Mouse (Mus musculus) ES-Bruce4 (cell line): Measurements from ENCODE around the gene Tspoap1. TPM values are rescaled to one million over a fixed set of nuclear protein-coding genes. Genes with fewer than 3 reads are reported as not detected.

Source experiments
- H3K27ac ChIP-seq: 2 replicates; pipeline ENCODE4 v1.5.1; 2012; ENCODE audit warnings: low read length, inconsistent platforms; ENCODE audit not compliant: insufficient read depth
- H3K27me3 ChIP-seq: 2 replicates; pipeline ENCODE4 v1.6.1; 2012; ENCODE audit warnings: mild to moderate bottlenecking, low read length, inconsistent platforms; ENCODE audit not compliant: control insufficient read depth, poor library complexity, insufficient read depth, severe bottlenecking
- H3K36me3 ChIP-seq: 2 replicates; pipeline ENCODE4 v1.6.1; 2012; ENCODE audit warnings: inconsistent platforms, mild to moderate bottlenecking, low read length, moderate library complexity; ENCODE audit not compliant: control insufficient read depth, poor library complexity, insufficient read depth, severe bottlenecking
- H3K4me1 ChIP-seq: one replicate; pipeline ENCODE4 v1.8.1; 2011; ENCODE audit warnings: low read length; ENCODE audit not compliant: control insufficient read depth, insufficient read depth
- H3K4me3 ChIP-seq: 2 replicates; pipeline ENCODE4 v1.5.1; 2011; ENCODE audit warnings: low read depth, mild to moderate bottlenecking, low read length
- H3K9ac ChIP-seq: 2 replicates; pipeline ENCODE4 v1.6.1; 2012; ENCODE audit warnings: low read depth, mild to moderate bottlenecking, inconsistent platforms; ENCODE audit not compliant: poor library complexity, severe bottlenecking
- H3K9me3 ChIP-seq: replicated peaks from 2 replicates; pipeline ENCODE4 v1.6.1; 2012; ENCODE audit warnings: mild to moderate bottlenecking, low read length, inconsistent platforms; ENCODE audit not compliant: control insufficient read depth, poor library complexity, insufficient read depth, severe bottlenecking
- CTCF ChIP-seq: IDR thresholded peaks from one replicate; pipeline ENCODE4 v1.8.1; 2011; ENCODE audit warnings: low read depth, low read length
- EP300 ChIP-seq: IDR thresholded peaks from 2 replicates; pipeline ENCODE4 v1.6.1; 2011; ENCODE audit warnings: low read depth, low read length; ENCODE audit not compliant: insufficient read depth
- POLR2A ChIP-seq: IDR thresholded peaks from one replicate; pipeline ENCODE4 v1.8.1; 2011; ENCODE audit warnings: low read length; ENCODE audit not compliant: insufficient read depth
- polyA plus RNA-seq: library from polyadenylated mRNA; stranded (reverse); fragments of >200 nt; gene quantifications from 2 replicates; pipeline ENCODE4 v1.2.4, GENCODE M21; 2011; ENCODE audit warnings: low read depth; ENCODE audit not compliant: missing spikeins, insufficient read depth, insufficient read length

Gene Tspoap1
- polyA plus RNA-seq, 1 experiment = 3.2 TPM

DNA sequence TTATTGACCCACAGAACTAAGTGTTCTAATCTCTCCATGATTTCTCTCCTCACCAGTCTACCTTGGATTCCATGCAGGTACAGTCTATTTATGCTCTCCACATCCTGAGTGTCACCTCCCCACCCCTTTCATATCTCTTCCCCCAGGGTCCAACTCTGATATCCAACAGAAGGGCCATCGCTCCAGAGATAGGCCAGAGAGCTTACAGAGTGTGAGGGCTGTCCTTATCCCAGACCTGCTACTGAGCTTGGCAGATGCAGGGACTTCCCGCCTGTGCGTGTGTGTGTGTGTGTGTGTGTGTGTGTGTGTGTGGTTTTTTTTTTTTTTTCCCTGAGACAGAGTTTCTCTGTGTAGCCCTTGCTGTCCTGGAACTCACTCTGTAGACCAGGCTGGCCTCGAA, 8.4 kb downstream of the Tspoap1 start:
- H3K4me3 ChIP-seq = no peak overlapping the region
- H3K27ac ChIP-seq = no peak overlapping the region
- no peaks in the 10 kb centered on the region for H3K9me3 ChIP-seq
- no peak overlapping the region for H3K9ac ChIP-seq
- TF ChIP-seq CTCF (no peak), EP300 (no peak), POLR2A (no peak)
- peaks cover 5% of the 10 kb centered on the region; the same call in 1 of the 2 replicates for H3K27me3 ChIP-seq
- no peaks in the 10 kb centered on the region for H3K4me1 ChIP-seq
- no peaks in the 10 kb centered on the region for H3K36me3 ChIP-seq

DNA sequence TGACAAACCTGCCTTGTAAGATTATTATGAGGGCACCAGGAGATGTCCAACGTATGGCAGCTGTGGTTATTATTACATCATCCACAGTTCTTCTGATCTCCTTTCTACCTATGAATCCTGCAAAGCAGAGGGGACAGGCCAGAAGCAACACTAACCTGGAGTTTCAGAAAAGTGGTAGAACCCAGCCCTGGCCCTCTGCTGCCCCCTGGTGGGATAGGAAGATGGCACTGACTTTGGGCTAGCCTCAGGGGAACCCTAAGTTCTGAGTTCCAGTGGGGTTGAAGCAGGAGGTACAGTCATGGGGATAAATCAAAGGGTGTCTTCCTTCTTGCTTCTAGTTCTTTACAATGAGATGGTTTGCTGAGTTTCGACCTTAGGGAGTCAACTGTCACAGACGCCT, 10.6 kb downstream of the Tspoap1 start:
- Histone ChIP-seq H3K36me3 (no peaks in the 10 kb centered on the region), H3K4me1 (no peaks in the 10 kb centered on the region), H3K9ac (no peak overlapping the region), H3K9me3 (no peaks in the 10 kb centered on the region), H3K27ac (no peak overlapping the region), H3K4me3 (no peak overlapping the region), H3K27me3 (no peaks in the 10 kb centered on the region)
- TF ChIP-seq EP300 = no peak
- peak; percentile 88 for TF ChIP-seq CTCF

DNA sequence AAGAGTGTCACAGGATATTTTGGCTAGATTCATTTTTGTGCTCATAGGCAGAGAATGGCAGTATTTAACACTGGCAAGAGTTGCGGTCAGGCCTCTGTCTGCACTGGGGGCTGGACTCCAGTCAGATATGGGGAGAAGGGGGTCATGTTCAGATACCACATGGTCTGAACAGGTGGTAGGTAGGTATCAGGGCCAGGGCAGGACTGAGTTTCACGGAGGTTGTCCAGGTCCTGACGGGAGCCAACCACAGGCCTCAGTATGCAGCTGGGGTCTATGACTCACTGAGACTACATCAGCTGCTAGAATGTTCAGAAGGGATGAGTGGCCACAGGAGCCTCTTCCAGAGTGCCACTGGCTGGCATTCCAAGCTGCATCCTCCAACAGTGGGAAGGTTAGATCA, 12.0 kb downstream of the Tspoap1 start:
- TF ChIP-seq CTCF = no peak
- TF ChIP-seq POLR2A = no peak
- no peak for TF ChIP-seq EP300
- Histone ChIP-seq H3K9me3 (no peaks in the 10 kb centered on the region), H3K4me3 (no peak overlapping the region), H3K9ac (no peak overlapping the region), H3K27me3 (no peaks in the 10 kb centered on the region), H3K4me1 (no peaks in the 10 kb centered on the region), H3K36me3 (no peaks in the 10 kb centered on the region), H3K27ac (no peak overlapping the region)

DNA sequence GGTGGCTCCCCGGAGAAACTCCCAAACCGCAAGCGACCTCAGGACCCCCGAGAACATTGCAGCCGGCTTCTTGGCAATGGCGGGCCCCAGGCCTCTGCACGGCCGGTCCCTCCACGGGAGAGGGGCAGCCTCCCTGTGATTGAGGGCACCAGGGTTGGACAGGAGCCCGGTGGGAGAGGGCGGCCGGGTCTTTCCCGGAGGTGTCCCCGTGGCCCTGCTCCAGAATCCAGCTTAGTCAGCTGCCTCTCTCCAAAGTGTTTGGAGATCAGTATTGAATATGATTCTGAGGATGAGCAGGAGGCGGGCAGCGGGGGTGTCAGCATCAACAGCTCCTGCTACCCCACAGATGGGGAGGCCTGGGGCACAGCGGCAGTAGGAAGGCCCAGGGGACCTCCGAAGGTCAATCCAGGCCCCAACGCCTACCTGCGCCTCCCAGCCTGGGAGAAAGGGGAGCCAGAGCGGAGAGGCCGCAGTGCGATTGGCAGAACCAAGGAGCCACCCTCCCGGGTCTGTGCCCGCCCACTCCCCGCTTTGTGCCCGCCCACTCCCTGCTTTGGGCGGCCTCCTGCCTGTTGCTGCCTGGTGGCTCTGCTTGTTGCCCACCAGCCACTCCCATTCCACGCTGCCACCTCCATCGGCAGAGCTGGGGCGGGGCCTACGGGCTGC, 17.9 kb downstream of the Tspoap1 start:
- Histone ChIP-seq H3K4me1 (no peaks in the 10 kb centered on the region), H3K4me3 (peak overlapping the region; percentile 53), H3K9me3 (no peaks in the 10 kb centered on the region), H3K9ac (peak overlapping the region; percentile 54), H3K27ac (no peak overlapping the region), H3K36me3 (no peaks in the 10 kb centered on the region), H3K27me3 (no peaks in the 10 kb centered on the region)
- TF ChIP-seq POLR2A (no peak), EP300 (no peak), CTCF (no peak)

DNA sequence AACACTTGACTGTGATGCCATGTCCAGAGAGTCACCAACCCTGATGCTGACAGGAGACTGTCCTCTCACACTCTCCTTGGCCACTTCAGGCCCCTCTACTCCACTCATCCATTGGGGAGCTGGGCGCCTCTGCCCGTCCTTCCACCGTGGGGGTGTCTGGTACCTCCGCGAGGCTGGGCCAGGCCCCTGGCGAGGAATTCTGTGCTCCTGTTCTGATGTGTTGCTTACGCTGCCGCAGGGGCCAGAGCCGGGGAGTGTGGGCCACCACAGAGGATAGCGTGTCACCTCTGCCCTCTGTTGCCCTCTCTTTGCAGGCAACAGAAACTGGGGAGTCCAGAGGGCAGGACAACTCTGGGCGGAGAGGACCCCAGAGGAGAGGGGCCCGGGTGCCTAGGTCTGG, 18.6 kb downstream of the Tspoap1 start:
- Histone ChIP-seq H3K4me3 (peak overlapping the region; percentile 53), H3K27ac (no peak overlapping the region)

DNA sequence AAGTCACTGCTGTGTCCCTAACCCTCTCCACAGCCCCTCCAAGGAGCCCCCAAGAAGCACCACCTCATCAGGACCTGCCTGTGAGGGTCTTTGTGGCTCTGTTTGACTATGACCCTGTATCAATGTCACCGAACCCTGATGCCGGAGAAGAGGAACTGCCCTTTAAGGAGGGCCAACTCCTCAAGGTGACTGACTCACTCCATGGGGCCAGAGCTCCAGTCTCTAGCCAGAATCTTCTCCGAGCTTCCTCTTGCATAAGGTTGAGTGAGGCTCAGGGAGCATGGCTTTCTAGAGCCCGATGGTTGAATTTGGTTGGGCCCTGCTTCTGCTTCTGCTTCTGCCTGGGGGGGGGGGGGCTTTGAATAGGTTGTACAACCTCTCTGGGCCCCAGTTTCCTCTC, 19.1 kb downstream of the Tspoap1 start:
- H3K27me3 ChIP-seq = no peaks in the 10 kb centered on the region

More for the DNA sequence above, 18.6 kb downstream of the Tspoap1 start:
- Histone ChIP-seq H3K4me1 (no peaks in the 10 kb centered on the region), H3K9ac (peak overlapping the region; percentile 14; the same call in 1 of the 2 replicates), H3K27me3 (no peaks in the 10 kb centered on the region), H3K36me3 (no peaks in the 10 kb centered on the region), H3K9me3 (no peaks in the 10 kb centered on the region)
- TF ChIP-seq EP300 = no peak
- TF ChIP-seq CTCF = no peak

More for the DNA sequence above, 19.1 kb downstream of the Tspoap1 start:
- Histone ChIP-seq H3K4me3 (no peak overlapping the region), H3K27ac (no peak overlapping the region), H3K9me3 (no peaks in the 10 kb centered on the region), H3K9ac (0 out of 2 replicates have a peak overlapping the region, but pooled peaks have one; percentile 14), H3K4me1 (no peaks in the 10 kb centered on the region), H3K36me3 (no peaks in the 10 kb centered on the region)
- TF ChIP-seq POLR2A (no peak), CTCF (no peak), EP300 (no peak)
